Mouse (Mus musculus) mouse trophoblast stem cell (cell line): ENCODE measurements around the gene Mlf2.
"Not testable (repeated sequence)": the region's sequence is repeated elsewhere in the genome, so short reads cannot be mapped to it uniquely, and the experiment has no call there.

Source experiments
- in situ Hi-C, 2 experiments: fragments of 300-500 bp; cut with MseI, MboI; formaldehyde crosslinking; loops; 2 replicates in 1 of 2; 3 replicates in 1 of 2; pipeline ENCODE4 v1.15.1; 2025

The Mlf2 gene

DNA sequence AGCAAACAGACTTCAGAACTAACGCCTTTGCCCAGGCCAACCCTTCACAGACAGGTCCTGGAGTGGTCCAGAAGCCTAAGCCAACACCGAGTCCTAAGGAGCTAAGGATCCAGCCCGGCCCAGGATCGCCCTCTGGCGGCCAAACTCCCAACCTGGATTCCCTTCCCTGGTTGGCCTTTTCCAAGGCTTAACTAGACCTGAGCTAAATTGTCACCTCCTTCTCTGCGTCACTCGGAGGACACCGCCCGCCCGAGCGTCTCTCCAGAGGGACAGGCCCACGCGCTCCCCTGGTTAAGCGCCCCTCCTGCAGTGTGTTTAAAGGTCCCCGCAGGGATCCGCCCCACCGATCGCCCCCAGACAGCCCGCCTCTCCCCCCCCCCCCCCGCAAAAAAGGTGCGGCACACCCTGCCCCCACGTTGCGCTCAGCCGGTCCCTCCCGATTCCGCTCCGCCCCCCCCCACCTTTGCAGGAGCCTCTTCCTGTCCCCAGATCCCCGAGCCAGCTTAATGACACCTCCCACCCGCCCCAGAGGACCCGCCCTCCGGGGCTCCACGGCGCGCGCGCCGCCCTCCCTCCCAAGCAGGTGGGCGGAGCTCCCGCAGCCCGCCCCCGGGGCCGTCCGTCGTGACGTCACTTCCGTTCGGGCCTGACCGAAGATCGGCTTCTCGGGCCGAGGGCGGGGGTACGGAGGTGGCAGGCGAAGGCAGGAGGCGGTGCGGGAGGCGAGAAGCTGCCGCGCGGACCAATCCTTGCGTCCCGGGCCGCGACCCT is at the start of gene Mlf2:
Mlf2 (plus strand) TSS at position 633 of the 771 bp plus-strand sequence.
- in situ Hi-C loops, result no loop called here

DNA sequence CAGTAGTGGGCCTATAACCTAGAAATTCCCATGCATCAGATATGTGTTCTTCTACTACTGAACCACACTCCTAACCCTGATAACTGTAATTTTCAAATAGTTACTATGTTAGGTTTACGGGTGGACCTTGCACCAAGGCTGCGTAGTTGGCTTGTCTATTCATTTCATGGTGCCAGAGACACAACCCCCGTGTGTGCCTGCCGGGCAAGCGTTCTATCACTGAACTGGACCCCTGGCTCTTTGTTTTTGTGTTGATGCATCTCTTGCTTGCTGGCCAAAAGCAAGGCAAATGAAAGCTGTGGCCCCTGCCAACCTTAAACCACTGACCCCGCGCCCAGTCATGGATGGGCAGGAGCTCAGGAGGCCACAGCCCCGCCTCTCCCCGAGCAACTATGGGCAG is 49.4 kb upstream of the Mlf2 start:
- in situ Hi-C loops, result no loop called here

DNA sequence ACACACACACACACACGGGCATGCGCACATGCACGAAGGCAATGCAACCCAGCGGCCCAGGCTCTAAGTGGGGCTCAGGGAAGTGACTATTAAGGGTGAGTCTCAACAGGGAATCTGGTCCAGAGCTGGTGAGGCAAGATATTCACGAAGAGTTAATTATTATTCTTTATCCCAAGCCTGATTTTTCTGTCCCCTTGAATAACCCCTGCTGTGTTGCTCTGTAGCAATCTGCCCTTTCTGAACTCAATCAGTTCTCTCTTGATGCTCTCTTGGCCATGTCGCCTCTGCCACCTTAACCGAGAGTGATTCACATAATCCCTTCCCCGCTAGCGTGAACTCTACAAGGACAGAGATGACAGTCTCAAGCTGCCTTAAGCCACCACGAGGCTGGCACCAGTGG is 47.8 kb upstream of the Mlf2 start:
- in situ Hi-C loops, result no loop called here

DNA sequence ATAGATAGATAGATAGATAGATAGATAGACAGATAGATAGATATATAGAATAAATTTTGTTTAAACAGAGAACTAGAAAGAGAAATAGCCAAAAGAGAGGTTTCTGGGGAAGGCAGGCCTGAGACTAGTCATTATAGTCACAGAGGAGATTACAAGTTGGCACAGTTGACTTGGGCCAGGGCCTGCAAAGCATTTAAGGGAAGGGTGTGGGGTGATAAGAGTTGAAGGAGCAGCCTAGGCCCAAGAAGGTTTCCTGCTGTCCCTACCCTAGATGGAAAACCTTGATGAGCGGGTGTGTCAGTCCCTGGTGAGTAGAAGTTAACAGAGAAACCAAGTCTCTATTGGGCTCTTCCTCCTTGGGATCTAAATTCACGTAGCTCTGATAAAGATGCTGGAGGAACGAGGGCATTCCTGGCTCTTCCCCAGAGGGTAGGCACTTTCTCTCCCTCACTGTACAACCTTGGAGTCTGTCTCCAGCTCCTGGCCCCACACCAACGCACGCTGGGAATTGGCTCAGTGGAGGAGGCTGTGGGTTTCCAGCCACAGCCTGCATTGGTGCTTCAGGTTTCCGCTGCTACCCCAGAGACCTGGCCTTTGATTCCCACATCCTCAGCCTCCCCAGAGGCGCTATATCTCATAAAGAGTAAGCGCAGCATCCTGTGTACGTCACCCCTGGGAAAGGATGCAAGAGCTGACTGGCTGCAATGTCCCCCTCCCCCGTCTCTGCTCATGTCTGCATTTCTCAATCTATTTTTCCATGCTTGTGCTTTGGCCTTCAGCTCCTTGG is 46.3 kb upstream of the Mlf2 start:
- in situ Hi-C loops, result no loop called here

DNA sequence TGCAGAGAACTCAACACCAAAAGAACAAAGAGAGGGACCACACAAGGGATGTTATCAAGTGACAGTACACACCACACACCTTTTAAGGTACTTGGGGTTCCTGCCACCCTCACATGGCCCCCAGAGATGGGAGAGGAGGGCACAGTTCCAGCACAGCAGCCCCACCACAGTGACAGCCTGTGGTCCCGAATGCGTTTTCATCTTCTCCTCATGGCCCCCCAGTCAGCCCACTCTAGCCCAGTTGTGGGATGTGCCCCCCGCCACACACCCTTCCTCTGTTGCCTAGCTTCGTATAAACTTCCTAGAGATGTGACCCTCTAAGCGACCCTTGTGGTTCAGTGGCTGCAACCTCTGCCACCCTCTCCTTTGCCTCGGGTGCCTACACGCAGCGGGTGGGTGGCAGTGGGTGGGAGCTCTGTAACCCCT is 45.2 kb upstream of the Mlf2 start:
- in situ Hi-C loops, result no loop called here

DNA sequence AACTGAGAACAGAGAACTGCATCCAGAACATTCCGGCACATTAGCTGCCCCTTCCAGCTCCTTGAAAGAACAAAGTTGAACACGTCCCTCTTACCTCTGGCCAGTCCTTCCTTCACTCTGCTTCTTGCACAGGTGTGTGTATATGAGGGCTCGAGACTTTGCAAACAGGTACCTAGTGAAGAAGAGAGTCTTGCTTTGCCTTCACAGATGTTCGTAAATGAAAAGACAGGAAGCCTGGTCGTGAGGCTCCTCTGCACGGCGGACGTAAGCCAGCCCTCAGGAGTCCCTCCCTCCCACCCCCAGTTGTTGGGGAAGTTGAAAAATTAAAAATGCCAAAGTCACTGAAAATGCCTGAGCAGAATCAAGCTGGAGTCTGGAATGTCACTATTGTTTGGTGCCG is 43.2 kb upstream of the Mlf2 start, which contains the start of gene Cd4:
Cd4 (minus strand) TSS at position 236 of the 400 bp plus-strand sequence.
- in situ Hi-C loops, result no loop called here

DNA sequence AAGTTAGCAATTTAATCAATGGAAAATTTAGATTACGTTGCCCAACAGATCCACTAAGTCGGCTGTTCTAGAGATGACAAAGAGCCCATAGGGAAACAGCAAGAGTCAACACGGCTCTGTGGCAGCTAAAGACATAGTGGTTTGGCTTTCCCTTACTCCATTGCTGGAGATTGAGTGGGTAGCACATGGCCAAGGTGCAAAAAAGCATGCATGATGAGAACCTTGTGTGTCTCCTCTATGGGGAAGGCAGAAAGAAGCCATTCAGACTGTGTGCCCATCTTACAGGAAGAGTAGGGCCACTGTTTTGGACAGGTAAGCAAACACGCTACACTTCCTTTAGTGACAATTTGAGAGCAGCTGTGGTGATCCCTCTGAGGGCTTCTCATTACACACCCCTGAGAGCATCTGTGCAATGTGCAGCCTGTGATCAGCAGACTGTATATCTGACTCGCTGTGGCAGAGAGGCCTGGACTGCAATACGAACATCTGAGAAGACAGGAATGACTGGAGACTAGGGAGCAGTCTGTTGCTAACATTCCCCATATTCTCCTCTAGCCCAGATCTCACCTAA is 42.5 kb upstream of the Mlf2 start:
- in situ Hi-C loops, result no loop called here

GRCm38 (mm10) chr6:124890997-124891396 is 40.2 kb upstream of the Mlf2 start:
- in situ Hi-C loops, result no loop called here

GRCm38 (mm10) chr6:124894113-124894512 is 37.1 kb upstream of the Mlf2 start:
- in situ Hi-C loops, result not testable (repeated sequence)

- in situ Hi-C loops, result no loop called here
Measured at GRCm38 (mm10) chr6:124898359-124898758, 32.8 kb upstream of the Mlf2 start.

DNA sequence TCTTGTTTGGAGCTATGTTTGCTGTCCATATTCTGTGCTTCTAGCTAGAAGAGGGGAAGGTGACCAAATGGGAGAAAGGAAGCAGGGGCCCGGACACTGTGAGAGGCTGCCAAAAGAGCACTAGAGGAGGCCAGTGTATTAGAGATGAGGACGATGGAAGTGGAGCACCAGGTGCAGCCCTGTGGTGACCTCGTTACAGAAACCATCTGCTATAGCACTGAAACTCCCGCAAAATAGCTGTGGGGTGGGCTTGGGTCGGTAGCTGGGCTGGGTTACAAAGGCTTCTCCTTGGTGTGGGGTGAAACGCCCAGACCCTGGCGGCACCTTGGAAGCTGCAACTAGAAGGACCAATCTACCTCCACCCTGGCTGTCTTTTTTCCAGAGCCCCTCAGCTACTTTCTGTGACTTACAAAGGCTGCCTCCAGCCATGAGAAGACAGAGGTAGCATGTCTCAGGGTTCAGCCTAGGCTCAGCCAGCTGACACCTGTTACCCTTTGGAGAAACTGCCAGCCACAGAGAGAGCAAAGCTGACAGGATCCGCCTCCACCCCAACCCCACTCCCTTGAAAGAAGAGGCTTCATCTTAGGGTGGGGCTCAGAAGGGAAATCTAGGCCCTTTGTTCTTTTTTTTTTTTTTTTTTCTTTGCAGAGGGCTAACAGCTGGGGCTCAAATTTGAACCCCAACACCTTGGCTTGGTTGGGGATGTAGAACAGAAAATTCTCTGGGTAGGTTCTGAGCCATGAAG is 31.0 kb upstream of the Mlf2 start:
- in situ Hi-C loops, result no loop called here

GRCm38 (mm10) chr6:124900801-124901480 is 30.2 kb upstream of the Mlf2 start:
- in situ Hi-C loops, result no loop called here

- in situ Hi-C loops, result no loop called here
Measured at GRCm38 (mm10) chr6:124901851-124902250, 29.3 kb upstream of the Mlf2 start.

GRCm38 (mm10) chr6:124903580-124904151 is 27.5 kb upstream of the Mlf2 start:
- in situ Hi-C loops, result no loop called here

DNA sequence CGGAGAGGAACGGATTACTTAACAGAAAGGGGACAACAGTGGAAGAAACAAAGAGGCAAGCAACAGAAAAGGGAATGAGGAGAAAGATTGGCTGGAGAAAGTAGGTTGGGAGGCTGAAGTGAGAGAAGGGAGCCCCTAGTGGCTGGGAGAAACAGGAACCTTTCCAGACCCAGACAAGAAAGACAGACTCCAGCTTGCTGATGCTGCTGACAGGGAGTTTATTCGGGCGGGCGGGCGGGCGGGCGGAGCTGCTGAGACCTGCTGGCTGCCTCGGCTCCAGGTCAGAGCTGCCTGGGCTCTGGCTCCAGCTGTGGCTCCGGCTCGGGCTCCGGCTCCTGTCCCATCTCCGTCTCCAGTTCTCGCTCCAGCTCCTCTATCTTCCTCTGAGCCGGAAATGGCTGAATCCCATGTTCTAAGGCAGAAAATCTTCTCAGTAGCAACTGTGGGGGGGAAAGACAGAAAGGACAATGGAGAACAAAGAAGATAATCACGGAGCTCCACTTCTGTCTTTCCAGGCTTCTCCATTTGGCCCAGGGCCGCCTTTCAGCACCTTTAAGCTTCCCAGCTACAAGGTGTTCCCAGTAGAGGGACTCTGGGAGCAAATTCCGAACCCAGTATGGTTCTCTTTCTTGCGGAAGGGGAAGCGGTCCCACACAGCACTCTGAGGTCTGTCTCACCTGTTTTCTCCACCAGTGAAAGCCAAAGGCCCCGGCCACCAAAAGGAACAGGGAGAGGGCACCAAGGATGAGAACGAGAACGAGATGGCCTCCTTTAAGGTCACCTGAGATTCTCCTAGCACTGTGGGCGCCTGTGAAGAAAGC is 26.8 kb upstream of the Mlf2 start:
- in situ Hi-C loops, result no loop called here

- in situ Hi-C loops, result no loop called here
Measured at GRCm38 (mm10) chr6:124904991-124905860, 26.0 kb upstream of the Mlf2 start.

DNA sequence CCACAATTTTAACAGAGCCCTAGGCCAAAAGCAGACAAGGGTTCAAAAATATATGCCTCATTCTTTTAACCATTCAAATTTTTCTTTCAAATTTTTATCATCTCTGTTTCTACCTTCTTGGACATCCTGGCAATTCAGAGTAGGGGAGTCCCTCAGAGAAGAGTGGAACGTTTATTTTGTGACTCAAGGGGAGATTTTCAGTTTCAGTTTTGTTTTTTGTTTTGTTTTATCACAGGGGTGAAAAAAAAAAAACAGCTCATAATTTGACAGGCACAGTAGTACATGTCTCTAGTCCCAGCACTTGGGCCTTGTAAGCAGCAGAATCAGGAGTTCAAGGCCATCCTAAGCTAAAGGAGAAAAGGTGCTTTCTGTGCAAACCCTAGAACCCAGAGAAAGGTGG is 23.4 kb upstream of the Mlf2 start:
- in situ Hi-C loops, result no loop called here

DNA sequence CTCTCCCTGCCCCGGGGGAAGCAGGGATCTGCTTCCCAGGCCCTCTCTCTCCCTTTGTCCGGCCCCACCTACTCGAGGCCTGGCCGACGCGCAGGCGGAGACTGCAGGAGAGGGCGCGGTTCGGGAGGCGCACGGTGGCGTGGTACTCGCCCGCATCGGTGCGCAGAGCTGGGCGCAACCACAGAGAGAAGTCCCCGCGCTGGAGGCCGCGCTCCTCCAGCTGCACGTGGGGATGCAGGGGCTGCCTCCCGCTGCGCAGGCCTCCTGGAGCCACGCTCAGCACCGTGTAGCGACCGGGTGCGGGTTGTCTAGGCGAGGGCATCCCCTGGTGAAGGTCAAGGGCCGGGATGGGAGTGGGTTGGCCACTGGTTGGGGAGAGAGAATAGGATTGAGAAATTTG is 21.2 kb upstream of the Mlf2 start:
- in situ Hi-C loops, result no loop called here
